Mouse (Mus musculus): ENCODE data around the gene Slc4a10.

DNA sequence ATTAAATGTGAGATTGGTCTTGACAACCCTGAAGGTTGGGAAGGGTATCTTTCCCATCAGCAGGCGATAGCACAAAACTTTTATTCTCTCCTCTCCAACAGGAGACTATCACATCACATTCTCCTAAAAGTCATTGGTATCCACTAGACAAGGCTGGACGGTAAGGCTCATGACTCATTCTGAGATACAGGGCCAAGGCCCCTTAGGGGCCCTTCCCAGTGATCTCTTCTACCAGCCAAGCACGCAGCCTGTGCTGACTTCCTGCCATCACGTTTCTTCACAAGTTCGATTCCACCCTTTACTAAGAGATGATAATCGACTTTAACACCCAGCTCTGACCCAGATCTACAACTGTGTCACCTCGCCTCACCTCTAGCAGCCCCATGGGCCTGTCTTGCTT lies 290.8 kb downstream of the Slc4a10 start:
- TF ChIP-seq POLR2A (IDR thresholded peaks at IDR 0.05; ENCODE audit: insufficient read depth, low read length) (no peak), CTCF (IDR thresholded peaks at IDR 0.05; ENCODE audit: low read depth, low read length) (no peak)

Measured in ES-Bruce4 (cell line).